Comparison of ENCODE assay signal across 11 mouse cellular contexts in the genomic region with DNA sequence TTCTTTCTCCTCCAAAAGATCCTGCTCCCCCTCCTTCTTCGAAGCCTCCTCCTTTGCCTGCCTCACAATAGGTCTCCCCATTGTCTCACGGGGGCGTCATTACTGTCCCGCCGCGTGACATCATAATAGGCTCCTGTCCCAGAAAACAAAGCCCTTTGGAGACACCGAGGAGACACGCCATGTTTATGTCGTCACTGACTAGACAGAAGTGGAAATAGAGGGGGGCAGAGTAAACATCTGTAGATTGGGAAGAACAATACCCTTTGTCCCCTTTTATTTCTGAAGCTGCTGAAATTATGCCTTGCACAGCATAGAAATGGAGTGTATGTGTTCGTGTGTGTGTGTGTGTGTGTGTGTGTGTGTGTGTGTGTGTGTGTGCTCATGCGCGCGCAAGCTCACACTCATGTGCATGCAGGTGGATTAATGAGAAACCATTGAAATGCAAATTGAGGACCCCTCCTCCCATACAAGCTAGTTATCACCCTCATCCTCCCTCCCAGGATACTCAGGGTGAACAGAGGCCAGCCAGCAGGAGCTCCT.
DNase-seq lines count a peak whose midpoint lies in the region; ATAC-seq and TF ChIP-seq lines count a peak whose summit lies in the region.
"Had no signal": no experiment of that assay in that cellular context is flagged by ENCODE, and none has a peak within 500 bp of the region (broad histone marks: within the 10 kb centered on the region; RNA-seq: fewer than 3 reads in every experiment).

No protein-coding gene starts in this region.

- H3K9ac ChIP-seq in ES-Bruce4 (ENCODE audit: low read depth, poor library complexity, severe bottlenecking), result no peak overlapping the region
- peak overlapping the region; percentile 43; the same call in 1 of the 2 replicates for H3K9ac ChIP-seq in forebrain, embryonic 14.5 days (ENCODE audit: low read length)
- peak overlapping the region; percentile 53 for H3K9ac ChIP-seq in midbrain, embryonic 13.5 days (replicated peaks)

- 0 out of 2 replicates have a peak, but pooled peaks have one; percentile 7 for TF ChIP-seq EP300 in ES-Bruce4 (IDR thresholded peaks at IDR 0.05; ENCODE audit: insufficient read depth, low read depth, low read length)

- H3K4me3 ChIP-seq in ES-Bruce4 (ENCODE audit: low read depth, low read length), result no peak overlapping the region
- H3K4me3 ChIP-seq in forebrain, embryonic 14.5 days (ENCODE audit: low read depth, low read length), result peak overlapping the region; percentile 1
- H3K4me3 ChIP-seq in midbrain, embryonic 13.5 days (replicated peaks), result peak overlapping the region; percentile 22

- DNase-seq in R1 (ENCODE audit: low read depth, low spot score) (peak; percentile 42), adipocyte (ENCODE audit: low spot score) (no peak)
- peak; percentile 81 for DNase-seq in forebrain, embryonic 14.5 days (ENCODE audit: low spot score)
- no peak for DNase-seq in thymus, postnatal 4 days
- no peak for DNase-seq in cerebellum, adult 11 months
- DNase-seq: heart, adult 18-20 months; lung, adult 2 months had no signal

- ATAC-seq in forebrain, embryonic 14.5 days, result peak; percentile 60
- ATAC-seq in midbrain, embryonic 13.5 days, result peak; percentile 71
- no peak for ATAC-seq in megakaryocyte-erythroid progenitor cell, adult 5-6 weeks (replicated peaks; ENCODE audit: low FRiP score, low TSS enrichment, poor library complexity, severe bottlenecking)
- ATAC-seq: inflammation-experienced regulatory T-cells, adult 6 months had no signal

- H3K4me1 ChIP-seq in ES-Bruce4 (ENCODE audit: control insufficient read depth, insufficient read depth, low read length), result peaks cover 3% of the 10 kb centered on the region
- H3K4me1 ChIP-seq in forebrain, embryonic 14.5 days (ENCODE audit: control insufficient read depth, insufficient read depth, low read length), result peaks cover 13% of the 10 kb centered on the region
- peaks cover 34% of the 10 kb centered on the region for H3K4me1 ChIP-seq in midbrain, embryonic 13.5 days (replicated peaks)

- no peak overlapping the region for H3K27ac ChIP-seq in ES-Bruce4 (ENCODE audit: insufficient read depth, low read length)
- H3K27ac ChIP-seq in forebrain, embryonic 14.5 days (ENCODE audit: low read depth, low read length), result peak overlapping the region; percentile 85
- peak overlapping the region; percentile 92 for H3K27ac ChIP-seq in midbrain, embryonic 13.5 days

- WGBS in forebrain, embryonic 14.5 days, result 1% methylated on average over 13 of the region's 13 CpGs
- 2% methylated on average over 13 of the region's 13 CpGs for WGBS in midbrain, embryonic 13.5 days

- no peaks in the 10 kb centered on the region for H3K9me3 ChIP-seq in ES-Bruce4 (replicated peaks; ENCODE audit: control insufficient read depth, insufficient read depth, low read length, poor library complexity, severe bottlenecking)
- H3K9me3 ChIP-seq in forebrain, embryonic 14.5 days (replicated peaks; ENCODE audit: control insufficient read depth, low read length), result no peaks in the 10 kb centered on the region
- no peaks in the 10 kb centered on the region for H3K9me3 ChIP-seq in midbrain, embryonic 13.5 days

- TF ChIP-seq CTCF in ES-Bruce4 (IDR thresholded peaks at IDR 0.05; ENCODE audit: low read depth, low read length), result no peak

- no peaks in the 10 kb centered on the region for H3K36me3 ChIP-seq in ES-Bruce4 (ENCODE audit: control insufficient read depth, insufficient read depth, low read length, poor library complexity, severe bottlenecking)
- H3K36me3 ChIP-seq in forebrain, embryonic 14.5 days (ENCODE audit: control insufficient read depth, insufficient read depth, low read length), result no peaks in the 10 kb centered on the region
- H3K36me3 ChIP-seq in midbrain, embryonic 13.5 days, result no peaks in the 10 kb centered on the region

- peak overlapping the region; percentile 43 for H3K4me2 ChIP-seq in forebrain, embryonic 14.5 days (ENCODE audit: low read length)
- H3K4me2 ChIP-seq in midbrain, embryonic 13.5 days (replicated peaks), result peak overlapping the region; percentile 53

- TF ChIP-seq POLR2A in ES-Bruce4 (IDR thresholded peaks at IDR 0.05; ENCODE audit: insufficient read depth, low read length), result no peak

- no peaks in the 10 kb centered on the region for H3K27me3 ChIP-seq in ES-Bruce4 (ENCODE audit: control insufficient read depth, insufficient read depth, low read length, poor library complexity, severe bottlenecking)
- peaks cover 5% of the 10 kb centered on the region; the same call in 1 of the 2 replicates for H3K27me3 ChIP-seq in forebrain, embryonic 14.5 days (replicated peaks; ENCODE audit: control insufficient read depth, insufficient read depth, low read length)
- peaks cover 10% of the 10 kb centered on the region; the same call in 1 of the 2 replicates for H3K27me3 ChIP-seq in midbrain, embryonic 13.5 days

Comparison
In these comparisons a context has a peak if more than half of its experiments do, and no peak if none do; other contexts are left out.
1. DNase-seq: peak in R1 (single experiment) and forebrain, embryonic 14.5 days (single experiment); none in adipocyte (single experiment), thymus, postnatal 4 days (single experiment) and cerebellum, adult 11 months (single experiment).